Mouse (Mus musculus) heart, adult 2 months (tissue): ENCODE results near the gene Ube3b. TPM values are rescaled to one million over a fixed set of nuclear protein-coding genes. Genes with fewer than 3 reads are reported as not detected.

Experiments
- DNase-seq, 2 experiments: peaks; one replicate each; pipeline ENCODE4 v3.0.0; 2021
- H3K27ac ChIP-seq: fragments of 200-600 bp; 2 replicates; pipeline ENCODE4 v1.8.1; 2022
- H3K27me3 ChIP-seq: fragments of 200-500 bp; 2 replicates; pipeline ENCODE4 v1.6.1; 2012; ENCODE audit warnings: mild to moderate bottlenecking, low read length, inconsistent platforms, mixed read lengths; ENCODE audit not compliant: control insufficient read depth, insufficient read depth
- H3K36me3 ChIP-seq: fragments of 200-500 bp; 2 replicates; pipeline ENCODE4 v1.6.1; 2012; ENCODE audit warnings: low read length, inconsistent platforms; ENCODE audit not compliant: control insufficient read depth, insufficient read depth
- H3K4me1 ChIP-seq: fragments of 200-500 bp; 2 replicates; pipeline ENCODE4 v1.6.1; 2011; ENCODE audit warnings: low read length; ENCODE audit not compliant: control insufficient read depth, insufficient read depth
- H3K4me3 ChIP-seq: fragments of 200-600 bp; 2 replicates; pipeline ENCODE4 v1.8.1; 2022
- H3K79me2 ChIP-seq: fragments of 200-500 bp; replicated peaks from 2 replicates; pipeline ENCODE4 v1.6.1; 2012; ENCODE audit warnings: mild to moderate bottlenecking, inconsistent platforms, low read length, moderate library complexity, mixed read lengths; ENCODE audit not compliant: control insufficient read depth, insufficient read depth
- H3K9ac ChIP-seq: fragments of 200-500 bp; 2 replicates; pipeline ENCODE4 v1.6.1; 2012; ENCODE audit warnings: low read depth, mild to moderate bottlenecking, control low read depth, inconsistent platforms, low read length, mixed read lengths
- CTCF ChIP-seq: fragments of 200-600 bp; IDR thresholded peaks from 2 replicates; pipeline ENCODE4 v1.8.1; 2022; ENCODE audit warnings: antibody characterized with exemption, mild to moderate bottlenecking, moderate library complexity
- EP300 ChIP-seq: fragments of 200-500 bp; IDR thresholded peaks from 2 replicates; pipeline ENCODE4 v1.6.1; 2011; ENCODE audit warnings: low read depth, low read length, control low read depth; ENCODE audit not compliant: insufficient read depth
- POLR2A ChIP-seq: fragments of 200-500 bp; IDR thresholded peaks from 2 replicates; pipeline ENCODE4 v1.6.1; 2011; ENCODE audit warnings: mild to moderate bottlenecking, low read depth, low read length, control low read depth; ENCODE audit not compliant: insufficient read depth
- WGBS: fragments of 180-500 bp; shearing (Covaris S2); methylation state at CpG from one replicate; pipeline ENCODE4 v1.1.7; 2018; 5-methylcytosine and 5-hydroxymethylcytosine counted together
- intact Hi-C: fragments of 180-260 bp; cut with DNase I; formaldehyde crosslinking; loops from one replicate; pipeline ENCODE4 v1.15.1; 2025
- polyA plus RNA-seq: library from polyadenylated mRNA; depleted of rRNA; stranded (reverse); fragments of >200 nt; gene quantifications from 2 replicates; pipeline ENCODE4 v1.2.3, GENCODE M21; 2012
- total RNA-seq, 2 experiments: library from RNA; stranded (reverse); gene quantifications; 2 replicates each; pipeline ENCODE4 v1.2.3; 2021

The Ube3b gene
- total and polyA plus RNA-seq, 3 experiments, result 84.2 to 101 (median 86.3) TPM

GRCm38 (mm10) chr5:114365043-114365752 is 15.2 kb upstream of the Ube3b start:
- H3K79me2 ChIP-seq, result no peaks in the 10 kb centered on the region; the same call in 1 of the 2 replicates
- no peaks in the 10 kb centered on the region for H3K36me3 ChIP-seq
- H3K27me3 ChIP-seq, result no peaks in the 10 kb centered on the region
- peak overlapping the region; percentile 11; the same call in 1 of the 2 replicates for H3K27ac ChIP-seq
- intact Hi-C loops, result no loop called here
- TF ChIP-seq EP300 (no peak), CTCF (no peak), POLR2A (no peak)
- DNase-seq, result peak; percentile 64 to 68
- no peak overlapping the region for H3K4me3 ChIP-seq
- 60% methylated on average over 23 of the region's 23 CpGs for WGBS
- peaks cover 4% of the 10 kb centered on the region for H3K4me1 ChIP-seq
- no peak overlapping the region for H3K9ac ChIP-seq

- peaks cover 28% of the 10 kb centered on the region for H3K4me1 ChIP-seq
- DNase-seq, result no peak
- peaks cover 7% of the 10 kb centered on the region for H3K36me3 ChIP-seq
- intact Hi-C loops, result no loop called here
- no peak overlapping the region for H3K9ac ChIP-seq
- no peak overlapping the region for H3K4me3 ChIP-seq
- 89% methylated on average over 14 of the region's 14 CpGs for WGBS
- no peak overlapping the region for H3K27ac ChIP-seq
- TF ChIP-seq EP300 (no peak), CTCF (no peak), POLR2A (no peak)
- H3K79me2 ChIP-seq, result no peaks in the 10 kb centered on the region; the same call in 1 of the 2 replicates
- H3K27me3 ChIP-seq, result no peaks in the 10 kb centered on the region
Measured at GRCm38 (mm10) chr5:114368121-114368520, 12.3 kb upstream of the Ube3b start.

DNA sequence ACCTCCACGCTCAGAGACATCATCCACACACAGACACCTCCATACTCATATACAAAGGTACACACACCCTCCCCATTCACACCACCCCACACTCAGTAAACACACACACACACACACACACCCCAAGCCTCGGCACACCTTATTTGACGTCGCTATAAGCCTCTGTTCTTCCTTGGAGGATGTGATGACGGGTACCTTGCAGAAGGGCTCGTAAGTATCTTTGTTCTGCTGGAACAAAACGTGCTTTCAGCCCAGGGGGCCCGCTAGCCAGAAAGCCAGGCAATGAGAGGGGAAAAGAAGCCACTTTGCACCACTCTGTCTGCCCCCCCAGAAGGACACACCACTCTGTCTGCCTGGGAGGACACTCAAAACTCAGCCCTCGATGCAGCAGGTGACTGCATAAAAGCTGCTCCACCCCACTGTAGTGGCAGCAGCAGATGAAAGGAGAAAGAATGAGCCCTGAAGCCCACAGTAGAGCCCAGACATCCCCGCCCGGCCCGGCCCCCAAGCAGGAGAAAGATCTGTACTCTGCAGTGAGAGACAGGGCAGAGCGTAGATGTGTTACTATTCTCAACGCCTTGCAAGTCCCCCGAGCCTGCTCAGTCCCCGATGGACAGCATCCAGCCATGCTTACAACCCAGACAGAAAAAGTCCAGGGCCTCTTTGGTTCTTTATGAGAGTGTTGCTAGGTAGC is 11.5 kb upstream of the Ube3b start:
- Histone ChIP-seq H3K9ac (no peak overlapping the region), H3K27me3 (no peaks in the 10 kb centered on the region), H3K27ac (no peak overlapping the region; the same call in 1 of the 2 replicates), H3K36me3 (peaks cover 9% of the 10 kb centered on the region), H3K4me3 (no peak overlapping the region), H3K79me2 (no peaks in the 10 kb centered on the region; the same call in 1 of the 2 replicates), H3K4me1 (peaks cover 36% of the 10 kb centered on the region)
- intact Hi-C loops, result no loop called here
- TF ChIP-seq EP300 (no peak), POLR2A (no peak), CTCF (no peak)
- WGBS, result 85% methylated on average over 16 of the region's 16 CpGs
- no peak for DNase-seq

- DNase-seq, result peak in 1 of 2 experiments; percentile 37
- Histone ChIP-seq H3K79me2 (no peaks in the 10 kb centered on the region; the same call in 1 of the 2 replicates), H3K27me3 (no peaks in the 10 kb centered on the region), H3K4me3 (peak overlapping the region; percentile 15; the same call in 1 of the 2 replicates), H3K27ac (peak overlapping the region; percentile 79), H3K4me1 (peaks cover 39% of the 10 kb centered on the region), H3K9ac (0 out of 2 replicates have a peak overlapping the region, but pooled peaks have one; percentile 10), H3K36me3 (peaks cover 9% of the 10 kb centered on the region)
- intact Hi-C loops, result loop anchor here (10.0 kb wide), 1 partner anchor 195 kb away; no protein-coding TSS in a partner anchor
- WGBS, result 56% methylated on average over 9 of the region's 9 CpGs
- no peak for TF ChIP-seq EP300
- TF ChIP-seq CTCF, result no peak
- TF ChIP-seq POLR2A, result no peak
Measured at GRCm38 (mm10) chr5:114369921-114370320, 10.5 kb upstream of the Ube3b start.

- 0 out of 2 replicates have a peak, but pooled peaks have one; percentile 6 for TF ChIP-seq EP300
- no peak for TF ChIP-seq POLR2A
- TF ChIP-seq CTCF, result peak; percentile 26; the same call in 1 of the 2 replicates
- peaks cover 42% of the 10 kb centered on the region for H3K4me1 ChIP-seq
Measured at GRCm38 (mm10) chr5:114370371-114370776, 10.0 kb upstream of the Ube3b start.

More at GRCm38 (mm10) chr5:114370371-114370776, 10.0 kb upstream of the Ube3b start:
- peak overlapping the region; percentile 79 for H3K27ac ChIP-seq
- H3K36me3 ChIP-seq, result peaks cover 9% of the 10 kb centered on the region
- H3K9ac ChIP-seq, result peak overlapping the region; percentile 7; the same call in 1 of the 2 replicates
- no peaks in the 10 kb centered on the region; the same call in none of the 2 replicates for H3K79me2 ChIP-seq
- intact Hi-C loops, result loop anchor here (10.0 kb wide), 1 partner anchor 196 kb away; no protein-coding TSS in a partner anchor
- H3K27me3 ChIP-seq, result no peaks in the 10 kb centered on the region
- DNase-seq, result peak; percentile 57 to 74
- peak overlapping the region; percentile 15 for H3K4me3 ChIP-seq
- 32% methylated on average over 9 of the region's 9 CpGs for WGBS
